Mouse (Mus musculus) forebrain, embryonic 15.5 days (tissue): ENCODE results near the gene Nt5c. TPM values are rescaled to one million over a fixed set of nuclear protein-coding genes. Genes with fewer than 3 reads are reported as not detected.
"Not testable (repeated sequence)": the region's sequence is repeated elsewhere in the genome, so short reads cannot be mapped to it uniquely, and the experiment has no call there.

ENCODE experiments used
- ATAC-seq: fragments of 200-750 bp; cut with Nextera tagmentation; replicated peaks from 2 replicates; pipeline ENCODE4 v1.8.0; 2017; ENCODE audit warnings: mild to moderate bottlenecking, moderate TSS enrichment, moderate library complexity
- H3K27ac ChIP-seq: fragments of 300-500 bp; sonication (generic); replicated peaks from 2 replicates; pipeline ENCODE4 v1.5.1; 2015; ENCODE audit warnings: mild to moderate bottlenecking, inconsistent platforms
- H3K27me3 ChIP-seq: fragments of 300-500 bp; sonication (generic); 2 replicates; pipeline ENCODE4 v1.6.1; 2015; ENCODE audit warnings: inconsistent platforms
- H3K36me3 ChIP-seq: fragments of 300-500 bp; sonication (generic); 2 replicates; pipeline ENCODE4 v1.6.1; 2015; ENCODE audit warnings: mild to moderate bottlenecking, inconsistent platforms
- H3K4me1 ChIP-seq: fragments of 300-500 bp; sonication (generic); 2 replicates; pipeline ENCODE4 v1.6.1; 2015; ENCODE audit warnings: inconsistent platforms
- H3K4me2 ChIP-seq: fragments of 300-500 bp; sonication (generic); replicated peaks from 2 replicates; pipeline ENCODE4 v1.6.1; 2015; ENCODE audit warnings: mild to moderate bottlenecking, inconsistent platforms
- H3K4me3 ChIP-seq: fragments of 300-500 bp; sonication (generic); 2 replicates; pipeline ENCODE4 v1.5.1; 2015; ENCODE audit warnings: mild to moderate bottlenecking, inconsistent platforms
- H3K9ac ChIP-seq: fragments of 300-500 bp; sonication (generic); replicated peaks from 2 replicates; pipeline ENCODE4 v1.6.1; 2015; ENCODE audit warnings: mild to moderate bottlenecking, inconsistent platforms
- H3K9me3 ChIP-seq: fragments of 300-500 bp; sonication (generic); 2 replicates; pipeline ENCODE4 v1.6.1; 2016; ENCODE audit warnings: inconsistent platforms
- WGBS: fragments of 180-500 bp; shearing (Covaris S2); methylation state at CpG from one replicate; pipeline ENCODE4 v1.1.7; 2015; ENCODE audit warnings: mixed read lengths; 5-methylcytosine and 5-hydroxymethylcytosine counted together
- polyA plus RNA-seq: library from polyadenylated mRNA; unstranded; fragments of >200 nt; fragmentation: Nextera tagmentation; extraction: Ambion mirVana; gene quantifications from 2 replicates; pipeline ENCODE4 v1.2.1, GENCODE M21; 2015

The Nt5c gene
- polyA plus RNA-seq, 1 experiment from 2014 or later: 94.3 TPM

GRCm38 (mm10) chr11:115478296-115478938, 13.2 kb downstream of the Nt5c start:
- Histone ChIP-seq H3K9me3 (no peaks in the 10 kb centered on the region), H3K27me3 (no peaks in the 10 kb centered on the region), H3K27ac (no peak overlapping the region), H3K4me3 (no peak overlapping the region), H3K4me2 (no peak overlapping the region), H3K36me3 (0 out of 2 replicates have a peak, but pooled peaks cover 3% of the 10 kb centered on the region), H3K9ac (no peak overlapping the region), H3K4me1 (peaks cover 29% of the 10 kb centered on the region)
- 89% methylated on average over 9 of the region's 9 CpGs for WGBS
- no peak for ATAC-seq

GRCm38 (mm10) chr11:115477388-115477787, 14.3 kb downstream of the Nt5c start:
- not testable (repeated sequence) for H3K36me3 ChIP-seq, H3K4me3 ChIP-seq, ATAC-seq, H3K27ac ChIP-seq, H3K4me2 ChIP-seq, H3K9ac ChIP-seq, H3K27me3 ChIP-seq, H3K9me3 ChIP-seq
- 88% methylated on average over 7 of the region's 7 CpGs for WGBS
- H3K4me1 ChIP-seq: peaks cover 31% of the 10 kb centered on the region

DNA sequence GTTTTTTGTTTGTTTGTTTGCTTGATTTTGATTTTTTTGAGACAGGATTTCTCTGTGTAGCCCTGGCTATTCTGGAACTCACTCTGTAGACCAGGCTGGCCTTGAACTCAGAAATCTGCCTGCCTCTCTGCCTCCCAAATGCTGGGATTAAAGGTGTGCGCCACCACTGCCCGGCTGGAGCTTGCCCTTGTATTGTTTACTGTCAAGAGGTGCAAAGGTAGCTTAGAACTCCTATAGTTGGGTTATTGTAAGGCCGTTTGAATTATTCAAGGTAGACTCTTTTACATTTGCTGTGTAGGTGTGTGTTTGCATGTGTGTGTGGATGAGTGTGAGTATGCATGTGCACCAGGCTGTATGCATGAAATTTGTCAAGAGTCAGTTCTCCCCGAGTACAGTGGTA, 15.0 kb downstream of the Nt5c start:
- H3K36me3 ChIP-seq, H3K27me3 ChIP-seq, H3K9ac ChIP-seq, H3K9me3 ChIP-seq, ATAC-seq, H3K27ac ChIP-seq: not testable (repeated sequence)
- Histone ChIP-seq H3K4me3 (peak overlapping the region; percentile 12; the same call in 1 of the 2 replicates), H3K4me1 (peaks cover 31% of the 10 kb centered on the region), H3K4me2 (peak overlapping the region; percentile 96)
- 80% methylated on average over 4 of the region's 4 CpGs for WGBS

DNA sequence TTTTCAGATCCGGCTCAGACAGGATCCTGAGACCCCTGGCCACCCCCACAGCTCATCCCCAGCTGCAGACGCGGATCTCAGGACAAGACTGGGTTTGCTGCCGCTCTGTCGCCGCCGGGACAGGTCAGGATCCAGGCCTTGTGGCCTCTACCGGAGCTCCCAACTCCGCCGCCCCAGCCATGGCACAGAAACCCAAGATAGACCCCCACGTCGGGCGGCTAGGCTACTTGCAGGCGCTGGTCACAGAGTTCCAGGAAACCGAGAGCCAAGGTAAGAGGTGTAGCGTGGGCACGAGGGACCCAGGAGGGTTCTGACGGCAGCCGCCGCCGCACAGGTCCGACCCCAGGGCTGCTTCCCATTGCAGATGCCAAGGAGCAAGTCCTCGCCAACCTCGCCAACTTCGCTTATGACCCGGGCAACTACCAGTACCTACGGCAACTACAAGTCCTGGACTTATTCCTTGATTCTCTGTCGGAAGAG, 15.9 kb downstream of the Nt5c start:
- peak overlapping the region; percentile 78 for H3K9ac ChIP-seq
- H3K4me1 ChIP-seq: peaks cover 31% of the 10 kb centered on the region
- 3% methylated on average over 28 of the region's 28 CpGs for WGBS
- ATAC-seq: no peak; the same call in 1 of the 2 replicates
- H3K27ac ChIP-seq: peak overlapping the region; percentile 87
- no peaks in the 10 kb centered on the region for H3K27me3 ChIP-seq
- H3K36me3 ChIP-seq: 0 out of 2 replicates have a peak, but pooled peaks cover 3% of the 10 kb centered on the region
- H3K4me2 ChIP-seq: peak overlapping the region; percentile 96
- no peaks in the 10 kb centered on the region for H3K9me3 ChIP-seq
- peak overlapping the region; percentile 95 for H3K4me3 ChIP-seq

DNA sequence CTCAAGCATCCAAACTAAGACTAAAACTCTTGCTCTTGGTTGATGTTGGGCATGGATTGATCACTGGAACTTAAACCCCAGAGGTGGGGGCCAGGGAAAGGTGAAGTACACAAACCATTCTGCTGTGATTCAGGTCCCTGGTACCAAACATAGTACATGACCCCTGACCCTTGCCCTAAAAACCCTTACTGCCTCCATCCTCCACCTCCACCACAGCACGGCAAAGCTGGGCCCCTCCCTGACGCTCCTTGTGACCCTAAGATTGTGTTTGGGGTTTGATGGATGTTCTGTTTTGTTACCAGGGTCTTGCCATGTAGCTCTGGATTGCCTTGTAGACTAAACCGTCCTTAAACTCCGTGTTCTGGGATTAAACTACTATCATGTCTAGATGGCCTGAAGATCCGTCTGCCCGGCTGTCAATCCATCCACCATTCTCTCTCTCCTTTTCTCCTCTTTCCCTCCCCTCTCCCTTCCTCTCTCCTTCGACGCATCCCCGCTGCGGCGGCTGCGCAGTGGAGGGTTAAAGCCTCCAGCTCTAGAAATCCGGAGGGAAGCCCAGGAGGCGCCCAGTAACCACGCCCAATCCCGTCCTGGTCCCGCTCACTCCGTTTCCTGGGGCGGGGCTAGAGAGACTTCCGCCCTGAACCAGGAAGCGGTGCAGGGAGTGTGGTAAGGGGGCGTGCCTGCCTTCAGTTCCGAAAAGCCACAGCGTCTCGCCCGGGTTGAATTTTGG, 16.5 kb downstream of the Nt5c start, which contains the start of gene Armc7:
Armc7 (plus strand) TSS at position 643 of the 733 bp plus-strand sequence.
- Histone ChIP-seq H3K27me3 (no peaks in the 10 kb centered on the region), H3K36me3 (0 out of 2 replicates have a peak, but pooled peaks cover 3% of the 10 kb centered on the region), H3K27ac (peak within 1 kb of the TSS; percentile 87), H3K9me3 (no peaks in the 10 kb centered on the region), H3K4me3 (peak within 1 kb of the TSS; percentile 95), H3K4me2 (peak within 1 kb of the TSS; percentile 96), H3K9ac (peak within 1 kb of the TSS; percentile 78), H3K4me1 (peaks cover 31% of the 10 kb centered on the region)
- ATAC-seq: peak; percentile 98
- WGBS: under 1% methylated on average over 26 of the region's 26 CpGs

DNA sequence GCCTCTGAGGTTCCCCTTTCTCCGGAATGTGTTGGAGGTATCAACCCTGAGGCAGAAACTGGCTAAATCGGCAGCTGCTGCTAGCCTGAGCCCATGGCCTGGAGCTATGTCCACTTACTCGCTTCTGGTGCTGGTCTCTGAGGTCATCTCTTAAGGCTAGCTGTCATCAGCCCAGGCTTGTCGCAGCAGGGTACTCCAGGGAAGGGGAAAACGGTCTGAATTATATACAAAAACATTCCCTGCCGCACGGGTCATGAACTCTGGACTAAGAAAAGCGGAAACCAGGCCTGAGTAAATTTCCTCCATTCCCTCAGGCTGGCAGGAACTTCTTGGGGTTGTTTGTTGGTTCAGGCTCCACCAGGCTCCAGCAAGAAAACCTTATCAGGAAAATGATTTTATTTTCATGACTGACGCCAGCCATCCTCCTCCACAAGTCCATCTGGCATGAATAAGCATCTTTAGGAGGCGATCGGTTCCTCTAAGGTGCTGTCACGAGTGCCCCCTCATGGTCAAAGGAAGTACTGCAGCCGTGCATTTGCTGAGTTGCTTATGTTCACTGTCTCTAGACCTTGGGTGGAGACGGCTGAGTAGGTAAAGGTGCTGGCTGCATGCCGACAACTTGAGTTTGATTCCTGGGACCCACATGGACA, 17.9 kb downstream of the Nt5c start:
- 29% methylated on average over 15 of the region's 15 CpGs for WGBS

GRCm38 (mm10) chr11:115472183-115472582, 19.5 kb downstream of the Nt5c start:
- WGBS: 83% methylated on average over 7 of the region's 7 CpGs
- H3K27ac ChIP-seq: no peak overlapping the region
- ATAC-seq: no peak
- H3K4me1 ChIP-seq: peaks cover 28% of the 10 kb centered on the region
- no peaks in the 10 kb centered on the region for H3K36me3 ChIP-seq
- no peak overlapping the region for H3K4me3 ChIP-seq
- H3K9ac ChIP-seq: no peak overlapping the region
- no peak overlapping the region for H3K4me2 ChIP-seq
- no peaks in the 10 kb centered on the region for H3K9me3 ChIP-seq
- no peaks in the 10 kb centered on the region for H3K27me3 ChIP-seq

More for the DNA sequence above, 17.9 kb downstream of the Nt5c start:
- no peak overlapping the region for H3K4me3 ChIP-seq
- 0 out of 2 replicates have a peak overlapping the region, but pooled peaks have one; percentile 11 for H3K9ac ChIP-seq
- peak overlapping the region; percentile 68 for H3K27ac ChIP-seq
- H3K4me2 ChIP-seq: no peak overlapping the region
- no peaks in the 10 kb centered on the region for H3K36me3 ChIP-seq
- peaks cover 31% of the 10 kb centered on the region for H3K4me1 ChIP-seq
- H3K27me3 ChIP-seq: no peaks in the 10 kb centered on the region
- H3K9me3 ChIP-seq: no peaks in the 10 kb centered on the region
- ATAC-seq: no peak; the same call in 1 of the 2 replicates

GRCm38 (mm10) chr11:115467217-115467618, 24.4 kb downstream of the Nt5c start:
- 74% methylated on average over 4 of the region's 4 CpGs for WGBS
- Histone ChIP-seq H3K36me3 (no peaks in the 10 kb centered on the region), H3K9me3 (no peaks in the 10 kb centered on the region), H3K27me3 (no peaks in the 10 kb centered on the region), H3K27ac (no peak overlapping the region), H3K4me3 (no peak overlapping the region), H3K4me2 (no peak overlapping the region), H3K9ac (no peak overlapping the region), H3K4me1 (no peaks in the 10 kb centered on the region)
- no peak for ATAC-seq

- no peak overlapping the region for H3K4me2 ChIP-seq
- 87% methylated on average over 8 of the region's 8 CpGs for WGBS
- no peaks in the 10 kb centered on the region for H3K27me3 ChIP-seq
- ATAC-seq: no peak
- H3K27ac ChIP-seq: no peak overlapping the region
- H3K4me3 ChIP-seq: no peak overlapping the region
- H3K4me1 ChIP-seq: no peaks in the 10 kb centered on the region
- no peaks in the 10 kb centered on the region for H3K36me3 ChIP-seq
- H3K9ac ChIP-seq: no peak overlapping the region
- H3K9me3 ChIP-seq: no peaks in the 10 kb centered on the region
Measured at GRCm38 (mm10) chr11:115464851-115465250, 26.8 kb downstream of the Nt5c start.

GRCm38 (mm10) chr11:115463397-115463796, 28.3 kb downstream of the Nt5c start:
- Histone ChIP-seq H3K27me3 (no peaks in the 10 kb centered on the region), H3K4me2 (no peak overlapping the region), H3K4me1 (no peaks in the 10 kb centered on the region), H3K4me3 (no peak overlapping the region), H3K9me3 (no peaks in the 10 kb centered on the region), H3K27ac (no peak overlapping the region), H3K36me3 (no peaks in the 10 kb centered on the region), H3K9ac (no peak overlapping the region)
- 77% methylated on average over 11 of the region's 11 CpGs for WGBS
- no peak for ATAC-seq

DNA sequence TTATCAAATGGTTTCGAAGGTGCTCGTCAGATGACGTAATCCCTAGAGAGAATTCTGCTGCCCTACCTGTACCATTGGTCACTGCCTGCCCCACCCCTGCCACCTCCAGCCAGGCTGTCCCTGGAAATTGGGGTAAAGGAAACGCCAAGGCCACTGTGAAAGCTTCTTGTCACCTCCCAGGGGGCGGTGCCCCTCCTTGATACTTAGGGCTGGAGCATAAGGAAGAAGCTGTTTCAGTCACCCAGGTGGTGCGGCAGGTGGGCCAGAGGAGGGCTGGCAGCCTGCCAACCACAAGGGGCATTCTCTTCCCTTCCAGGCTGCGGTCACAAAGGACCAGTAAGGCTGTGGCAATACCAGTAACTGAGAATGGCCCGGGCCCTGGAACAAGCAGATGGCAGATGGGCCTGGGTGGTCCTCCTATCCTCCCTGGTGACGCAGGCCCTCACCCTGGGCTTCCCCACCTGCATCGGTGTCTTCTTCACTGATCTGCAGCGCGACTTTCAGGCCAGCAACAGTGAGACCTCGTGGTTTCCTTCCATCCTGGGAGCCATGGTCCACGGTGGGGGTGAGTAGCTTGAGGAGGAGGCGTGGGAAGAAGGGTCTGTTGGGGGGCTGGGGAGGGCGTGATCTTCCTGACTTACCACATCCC, 29.3 kb downstream of the Nt5c start, which contains the start of gene Slc16a5:
Slc16a5 (plus strand) TSS at position 232 of the 649 bp plus-strand sequence.
- H3K36me3 ChIP-seq: no peaks in the 10 kb centered on the region
- ATAC-seq: no peak
- H3K4me2 ChIP-seq: no peak within 1 kb of the TSS
- no peaks in the 10 kb centered on the region for H3K27me3 ChIP-seq
- no peak within 1 kb of the TSS for H3K4me3 ChIP-seq
- H3K9ac ChIP-seq: no peak within 1 kb of the TSS
- WGBS: 78% methylated on average over 16 of the region's 16 CpGs
- no peaks in the 10 kb centered on the region for H3K4me1 ChIP-seq
- H3K27ac ChIP-seq: no peak within 1 kb of the TSS
- H3K9me3 ChIP-seq: no peaks in the 10 kb centered on the region
